Mouse (Mus musculus) liver, embryonic 11.5 days (tissue): ENCODE data around the gene Pebp1. TPM values are rescaled to one million over a fixed set of nuclear protein-coding genes. Genes with fewer than 3 reads are reported as not detected.

Experiments
- ATAC-seq: fragments of 200-750 bp; cut with Nextera tagmentation; replicated peaks from 2 replicates; pipeline ENCODE4 v1.8.0; 2017; ENCODE audit warnings: moderate number of reproducible peaks, mild to moderate bottlenecking, moderate TSS enrichment, moderate library complexity; ENCODE audit not compliant: low FRiP score
- DNase-seq: peaks from one replicate; pipeline ENCODE4 v3.0.0-alpha.2; 2017; ENCODE audit warnings: low spot score
- H3K27ac ChIP-seq: fragments of 300-500 bp; sonication (generic); 2 replicates; pipeline ENCODE4 v1.5.1; 2014; ENCODE audit warnings: mild to moderate bottlenecking, low read depth, low read length, control low read depth
- H3K27me3 ChIP-seq: fragments of 300-500 bp; sonication (generic); replicated peaks from 2 replicates; pipeline ENCODE4 v1.6.1; 2014; ENCODE audit warnings: low read length, mixed read lengths; ENCODE audit not compliant: control insufficient read depth, insufficient read depth
- H3K36me3 ChIP-seq: fragments of 300-500 bp; sonication (generic); 2 replicates; pipeline ENCODE4 v1.6.1; 2014; ENCODE audit warnings: mild to moderate bottlenecking, low read length, moderate library complexity, mixed read lengths; ENCODE audit not compliant: control insufficient read depth, insufficient read depth
- H3K4me1 ChIP-seq: fragments of 300-500 bp; sonication (generic); replicated peaks from 2 replicates; pipeline ENCODE4 v1.6.1; 2014; ENCODE audit warnings: low read length, mixed read lengths; ENCODE audit not compliant: control insufficient read depth, insufficient read depth
- H3K4me2 ChIP-seq: fragments of 300-500 bp; sonication (generic); 2 replicates; pipeline ENCODE4 v1.6.1; 2014; ENCODE audit warnings: mild to moderate bottlenecking, control low read depth, moderate library complexity
- H3K4me3 ChIP-seq: fragments of 300-500 bp; sonication (generic); 2 replicates; pipeline ENCODE4 v1.5.1; 2014; ENCODE audit warnings: low read depth, low read length, control low read depth
- H3K9ac ChIP-seq: fragments of 300-500 bp; sonication (generic); 2 replicates; pipeline ENCODE4 v1.6.1; 2014; ENCODE audit warnings: low read depth, low read length, control low read depth
- H3K9me3 ChIP-seq: fragments of 300-500 bp; sonication (generic); 2 replicates; pipeline ENCODE4 v1.6.1; 2016; ENCODE audit warnings: low read length, inconsistent platforms, mixed read lengths; ENCODE audit not compliant: control insufficient read depth
- WGBS: fragments of 180-500 bp; shearing (Covaris S2); extraction: QIAGEN DNeasy Blood & Tissue Kit; methylation state at CpG from one replicate; pipeline ENCODE4 v1.1.7; 2014; 5-methylcytosine and 5-hydroxymethylcytosine counted together
- polyA plus RNA-seq: library from polyadenylated mRNA; unstranded; fragments of >200 nt; fragmentation: Nextera tagmentation; extraction: Ambion mirVana; gene quantifications from 2 replicates; pipeline ENCODE4 v1.2.1, GENCODE M21; 2014

The Pebp1 gene
- 572 and 580 TPM in 2 replicates for polyA plus RNA-seq

DNA sequence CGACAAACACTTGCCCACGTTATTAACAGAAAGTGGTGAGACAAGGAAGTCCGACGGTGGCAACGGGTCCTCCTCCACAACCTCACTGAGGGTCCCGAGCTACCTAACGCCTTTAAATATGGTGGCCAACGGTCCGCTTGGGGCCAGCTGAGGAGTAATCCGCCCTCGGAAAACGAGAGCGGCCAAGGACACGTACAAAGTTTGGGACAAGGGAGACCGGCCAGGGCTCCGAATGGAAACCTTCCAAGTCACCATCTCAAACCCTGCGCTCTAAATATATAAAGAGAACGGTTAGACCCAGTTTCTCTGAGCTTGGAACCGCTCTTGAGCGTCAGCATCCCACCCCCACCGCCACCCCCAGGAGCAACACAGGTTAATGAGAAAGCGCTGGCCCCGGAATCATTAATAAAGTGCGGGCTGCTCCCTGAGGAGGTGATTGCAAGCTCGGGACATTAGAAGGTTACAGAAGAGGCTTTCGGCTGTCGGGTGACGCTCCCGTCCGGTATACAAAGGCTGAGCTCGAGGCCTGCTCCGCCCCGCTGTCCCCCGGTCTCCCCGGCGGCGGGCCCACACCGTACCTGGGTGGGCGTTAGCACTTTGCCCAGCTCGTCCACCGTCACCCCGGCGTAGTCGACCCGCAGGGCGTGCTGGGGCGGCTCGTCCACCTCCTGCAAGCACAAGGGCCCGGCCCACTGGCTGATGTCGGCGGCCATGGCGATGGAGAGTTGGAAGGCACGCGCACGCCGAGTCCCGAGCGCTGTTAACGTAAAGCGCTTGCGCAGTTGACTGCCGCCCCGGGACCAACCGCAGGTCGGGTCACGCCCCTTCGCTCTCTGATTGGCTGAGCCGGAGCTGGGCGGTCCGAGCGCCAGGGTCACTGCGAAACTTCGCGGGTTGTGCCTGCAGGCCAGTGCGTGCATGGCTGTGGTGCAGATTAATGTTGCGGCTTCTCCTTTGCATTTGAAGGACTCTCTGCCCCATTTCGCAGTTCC is at the start of gene Pebp1:
TSS of gene Pebp1 (minus strand) at position 795 of the 992 bp plus-strand sequence.
- under 1% methylated on average over 76 of the region's 77 CpGs for WGBS
- peaks cover 17% of the 10 kb centered on the region for H3K4me1 ChIP-seq
- H3K9me3 ChIP-seq: no peaks in the 10 kb centered on the region
- peak within 1 kb of the TSS; percentile 85 for H3K9ac ChIP-seq
- H3K27me3 ChIP-seq: no peaks in the 10 kb centered on the region
- H3K36me3 ChIP-seq: peaks cover 20% of the 10 kb centered on the region; the same call in 1 of the 2 replicates
- DNase-seq: peak; percentile 92
- H3K27ac ChIP-seq: peak within 1 kb of the TSS; percentile 53
- ATAC-seq: peak; percentile 97
- peak within 1 kb of the TSS; percentile 71 for H3K4me2 ChIP-seq
- peak within 1 kb of the TSS; percentile 83 for H3K4me3 ChIP-seq

DNA sequence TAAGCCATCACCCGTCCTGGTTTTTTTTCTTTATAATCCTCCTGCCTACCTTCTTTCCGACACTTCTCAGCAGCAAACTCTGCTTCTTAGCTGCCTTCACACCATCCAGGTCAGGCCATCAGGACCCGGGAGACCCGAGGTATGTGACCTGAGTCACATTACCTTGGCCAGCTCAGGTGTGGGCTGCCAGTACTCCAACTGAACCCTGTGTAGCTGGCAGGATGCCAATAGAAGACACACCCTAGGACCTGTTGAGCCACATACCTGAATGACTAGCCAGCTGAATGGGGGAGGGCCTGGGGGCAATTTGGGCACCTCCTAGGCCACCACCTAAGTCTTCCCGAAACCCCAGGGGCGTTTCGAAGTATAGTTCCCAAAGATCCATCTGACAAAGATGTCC is 43.0 kb upstream of the Pebp1 start:
- no peak overlapping the region for H3K9ac ChIP-seq
- 82% methylated on average over 7 of the region's 7 CpGs for WGBS
- ATAC-seq (no peak), DNase-seq (no peak)
- H3K9me3 ChIP-seq: no peaks in the 10 kb centered on the region
- no peak overlapping the region for H3K4me2 ChIP-seq
- no peak overlapping the region for H3K4me3 ChIP-seq
- no peaks in the 10 kb centered on the region for H3K36me3 ChIP-seq
- H3K27me3 ChIP-seq: no peaks in the 10 kb centered on the region
- no peak overlapping the region for H3K27ac ChIP-seq
- H3K4me1 ChIP-seq: no peaks in the 10 kb centered on the region

DNA sequence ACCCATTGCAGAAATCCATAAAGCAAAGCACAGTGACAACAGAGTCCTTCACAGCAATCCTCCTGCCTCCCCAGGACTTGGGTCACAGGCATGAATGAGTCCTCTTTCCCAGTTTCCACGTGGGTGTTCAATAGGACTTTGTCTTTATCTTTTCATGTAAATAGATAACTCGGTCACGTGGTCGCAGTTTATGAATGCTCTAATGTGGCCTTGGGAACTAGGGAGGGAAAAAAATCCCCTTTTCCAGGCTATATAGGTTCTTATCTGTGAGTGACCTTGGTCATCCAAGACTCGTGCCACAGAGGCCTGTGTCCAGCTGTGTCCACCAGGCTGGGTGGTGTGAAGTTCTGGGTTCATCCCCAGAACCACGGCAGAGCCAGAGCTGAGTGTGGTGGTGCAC is 39.0 kb upstream of the Pebp1 start:
- Histone ChIP-seq H3K27ac (no peak overlapping the region), H3K27me3 (peaks cover 2% of the 10 kb centered on the region), H3K4me1 (no peaks in the 10 kb centered on the region), H3K9ac (no peak overlapping the region), H3K36me3 (no peaks in the 10 kb centered on the region), H3K4me3 (no peak overlapping the region), H3K9me3 (no peaks in the 10 kb centered on the region), H3K4me2 (no peak overlapping the region)
- DNase-seq (no peak), ATAC-seq (no peak)
- WGBS: 57% methylated on average over 6 of the region's 6 CpGs

DNA sequence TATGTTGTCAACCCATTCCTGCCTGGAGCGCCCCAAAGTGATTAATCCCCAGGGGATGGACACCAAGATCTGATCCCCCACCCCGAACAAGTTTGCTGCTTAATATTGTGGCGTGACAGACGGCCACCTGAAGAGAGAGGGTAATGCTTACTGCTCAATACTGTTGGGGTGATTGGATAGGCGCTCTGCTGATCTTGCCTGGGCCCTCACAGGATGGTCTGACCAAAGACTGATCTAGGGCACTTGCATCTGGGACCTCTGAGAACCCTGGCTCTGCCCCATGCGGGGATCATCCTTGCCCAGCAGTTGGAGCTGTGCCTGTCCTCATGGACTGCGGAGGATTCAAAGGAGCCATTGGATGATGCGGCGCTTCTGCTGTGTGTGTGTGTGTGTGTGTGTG is 36.3 kb upstream of the Pebp1 start:
- Histone ChIP-seq H3K27ac (no peak overlapping the region), H3K9me3 (no peaks in the 10 kb centered on the region), H3K36me3 (no peaks in the 10 kb centered on the region), H3K4me3 (no peak overlapping the region), H3K4me1 (no peaks in the 10 kb centered on the region), H3K4me2 (no peak overlapping the region), H3K27me3 (peaks cover 29% of the 10 kb centered on the region), H3K9ac (no peak overlapping the region)
- WGBS: 83% methylated on average over 9 of the region's 9 CpGs
- DNase-seq (no peak), ATAC-seq (no peak)

DNA sequence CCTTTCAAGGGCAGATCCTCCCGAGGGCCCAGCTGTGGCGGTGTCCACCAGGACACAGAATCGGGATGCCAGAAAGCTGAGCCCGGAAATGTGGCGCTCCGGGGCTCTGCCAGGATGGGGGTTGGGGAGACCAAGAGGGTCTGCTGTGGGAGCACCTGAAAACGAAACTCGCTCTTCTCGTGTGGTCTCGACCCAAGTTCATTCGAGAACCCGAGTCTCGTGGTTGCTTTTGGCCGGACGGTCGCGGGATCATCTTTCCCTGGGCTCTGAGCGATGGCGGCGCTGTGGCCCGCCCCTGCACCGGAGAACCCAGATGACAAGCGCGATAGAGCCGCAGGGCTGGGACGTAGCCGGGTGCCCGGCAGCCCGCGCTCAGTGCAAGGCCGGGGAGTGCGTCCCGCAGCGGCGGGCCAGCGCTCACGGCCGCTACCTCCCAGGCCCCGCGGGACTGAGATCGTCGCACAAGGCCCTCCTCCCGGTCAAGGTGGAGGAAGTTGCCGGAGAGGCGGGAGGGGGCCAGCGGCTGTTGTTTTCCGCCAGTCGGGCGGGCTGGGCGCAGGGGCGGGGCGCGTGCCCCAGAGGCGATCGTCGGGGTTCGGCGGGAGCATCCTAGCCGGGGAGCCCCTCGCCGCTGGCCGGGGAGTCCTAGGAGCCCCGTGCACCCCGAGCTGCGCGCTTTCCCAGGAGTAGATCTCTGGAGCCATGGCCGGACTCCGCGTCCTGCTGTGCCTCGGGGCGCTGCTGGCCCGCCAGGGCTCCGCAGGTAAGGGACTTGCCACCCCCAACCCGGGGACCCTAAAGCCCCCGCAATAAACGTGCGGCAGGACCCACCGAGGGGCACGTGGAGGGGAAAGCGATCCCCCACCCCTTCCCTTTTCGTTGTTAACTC is 31.6 kb upstream of the Pebp1 start, which contains the start of gene Vsig10:
TSS of gene Vsig10 (plus strand) at position 343 of the 889 bp plus-strand sequence.
- WGBS: under 1% methylated on average over 77 of the region's 81 CpGs
- H3K27ac ChIP-seq: no peak within 1 kb of the TSS

DNA sequence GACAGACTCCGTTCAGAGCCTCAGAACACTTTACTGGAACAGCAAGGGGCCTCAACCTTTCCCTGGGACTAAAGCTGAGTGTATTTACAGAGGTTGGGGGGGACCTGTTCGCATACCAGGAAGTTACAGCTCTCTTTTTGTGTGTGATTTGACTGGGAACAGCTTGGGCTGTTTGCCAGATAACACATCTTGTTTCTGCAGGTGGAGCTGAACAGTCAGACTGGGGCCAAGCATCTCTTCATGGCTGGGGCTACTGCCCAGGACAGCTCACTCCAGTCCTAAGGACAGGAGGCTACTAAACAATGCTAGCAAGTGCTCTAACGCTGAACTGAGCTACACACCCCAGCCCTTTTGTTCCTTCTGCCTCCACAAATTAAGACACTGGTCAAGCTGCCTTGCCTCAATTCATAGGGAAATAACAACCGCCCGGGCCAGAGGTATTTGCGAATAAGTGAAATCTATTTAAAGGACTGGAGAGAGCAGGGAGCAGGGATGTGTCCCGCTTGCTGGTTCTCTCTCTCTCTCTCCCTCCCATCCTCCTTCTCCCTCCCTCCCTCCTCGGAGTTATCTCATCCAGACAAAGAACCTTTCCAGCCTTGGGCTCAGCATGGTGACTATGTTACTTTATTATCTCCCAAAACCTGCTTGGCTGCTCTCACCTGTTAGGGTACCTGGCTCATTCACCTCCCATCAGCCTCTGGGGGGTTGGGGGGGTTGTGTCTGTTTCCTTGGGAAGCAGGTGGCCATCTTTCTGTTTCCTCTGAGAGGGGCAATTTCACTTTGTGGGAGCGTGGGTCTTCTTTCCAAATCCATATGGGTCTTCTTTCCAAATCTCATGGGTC is 27.4 kb upstream of the Pebp1 start:
- Histone ChIP-seq H3K4me2 (no peak overlapping the region), H3K27ac (no peak overlapping the region), H3K9ac (no peak overlapping the region), H3K4me3 (no peak overlapping the region), H3K27me3 (peaks cover 40% of the 10 kb centered on the region), H3K4me1 (peaks cover 8% of the 10 kb centered on the region), H3K36me3 (no peaks in the 10 kb centered on the region), H3K9me3 (no peaks in the 10 kb centered on the region)
- 30% methylated on average over 9 of the region's 9 CpGs for WGBS
- DNase-seq (no peak), ATAC-seq (no peak)

More for the DNA sequence above, 31.6 kb upstream of the Pebp1 start, which contains the start of gene Vsig10:
- no peaks in the 10 kb centered on the region for H3K9me3 ChIP-seq
- H3K4me2 ChIP-seq: peak within 1 kb of the TSS; percentile 96
- no peaks in the 10 kb centered on the region for H3K36me3 ChIP-seq
- DNase-seq (peak; percentile 69), ATAC-seq (peak; percentile 64)
- H3K4me1 ChIP-seq: peaks cover 6% of the 10 kb centered on the region; the same call in 1 of the 2 replicates
- peak within 1 kb of the TSS; percentile 63 for H3K4me3 ChIP-seq
- H3K9ac ChIP-seq: peak within 1 kb of the TSS; percentile 57
- peaks cover 58% of the 10 kb centered on the region for H3K27me3 ChIP-seq

DNA sequence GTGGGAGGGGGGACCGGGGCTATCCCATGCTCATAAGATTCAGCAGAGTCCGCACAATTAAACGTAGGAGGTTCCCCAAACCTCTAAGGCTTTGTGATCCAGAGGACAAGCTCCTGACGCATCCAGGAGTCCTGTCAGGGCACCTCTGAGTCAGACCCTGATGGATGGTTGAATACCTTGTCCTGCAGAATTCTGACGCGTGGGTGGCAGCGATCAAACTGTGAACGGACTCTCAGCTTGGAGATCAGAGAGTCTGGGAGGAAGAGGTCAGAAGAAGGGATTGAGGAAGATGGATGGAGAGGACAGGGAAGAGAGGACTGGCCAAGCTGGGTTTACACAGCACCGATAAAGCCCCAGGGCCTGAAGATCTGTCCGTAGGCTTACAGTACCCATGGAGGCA is 26.5 kb upstream of the Pebp1 start:
- Histone ChIP-seq H3K36me3 (no peaks in the 10 kb centered on the region), H3K9me3 (no peaks in the 10 kb centered on the region), H3K27me3 (peaks cover 31% of the 10 kb centered on the region), H3K27ac (no peak overlapping the region), H3K9ac (no peak overlapping the region), H3K4me3 (peak overlapping the region; percentile 37), H3K4me2 (peak overlapping the region; percentile 66), H3K4me1 (peaks cover 8% of the 10 kb centered on the region)
- ATAC-seq (no peak), DNase-seq (no peak)
- WGBS: 31% methylated on average over 10 of the region's 10 CpGs
